Mouse (Mus musculus) liver, postnatal 0 days (tissue): ENCODE measurements around the gene Caln1.

Experiments used
- CTCF ChIP-seq: sonication (generic); IDR thresholded peaks from 2 replicates; pipeline ENCODE4 v1.5.1; 2016; ENCODE audit warnings: antibody characterized with exemption, low read depth
- EP300 ChIP-seq: IDR thresholded peaks from 2 replicates; pipeline ENCODE4 v1.6.1; 2016; ENCODE audit warnings: antibody characterized with exemption, low read depth, mild to moderate bottlenecking

- TF ChIP-seq EP300 (no peak), CTCF (no peak)
These were observed 49.5 kb upstream of the Caln1 start for GRCm38 (mm10) chr5:130319783-130320182.
